Mouse (Mus musculus) mature B cell (primary cell): ENCODE results near the gene Aph1c.
"Not testable (repeated sequence)": the region's sequence is repeated elsewhere in the genome, so short reads cannot be mapped to it uniquely, and the experiment has no call there.

ENCODE experiments used
- in situ Hi-C: fragments of 300-500 bp; cut with MboI; formaldehyde crosslinking; loops from 2 replicates; pipeline ENCODE4 v1.14.3; 2019

Gene Aph1c

DNA sequence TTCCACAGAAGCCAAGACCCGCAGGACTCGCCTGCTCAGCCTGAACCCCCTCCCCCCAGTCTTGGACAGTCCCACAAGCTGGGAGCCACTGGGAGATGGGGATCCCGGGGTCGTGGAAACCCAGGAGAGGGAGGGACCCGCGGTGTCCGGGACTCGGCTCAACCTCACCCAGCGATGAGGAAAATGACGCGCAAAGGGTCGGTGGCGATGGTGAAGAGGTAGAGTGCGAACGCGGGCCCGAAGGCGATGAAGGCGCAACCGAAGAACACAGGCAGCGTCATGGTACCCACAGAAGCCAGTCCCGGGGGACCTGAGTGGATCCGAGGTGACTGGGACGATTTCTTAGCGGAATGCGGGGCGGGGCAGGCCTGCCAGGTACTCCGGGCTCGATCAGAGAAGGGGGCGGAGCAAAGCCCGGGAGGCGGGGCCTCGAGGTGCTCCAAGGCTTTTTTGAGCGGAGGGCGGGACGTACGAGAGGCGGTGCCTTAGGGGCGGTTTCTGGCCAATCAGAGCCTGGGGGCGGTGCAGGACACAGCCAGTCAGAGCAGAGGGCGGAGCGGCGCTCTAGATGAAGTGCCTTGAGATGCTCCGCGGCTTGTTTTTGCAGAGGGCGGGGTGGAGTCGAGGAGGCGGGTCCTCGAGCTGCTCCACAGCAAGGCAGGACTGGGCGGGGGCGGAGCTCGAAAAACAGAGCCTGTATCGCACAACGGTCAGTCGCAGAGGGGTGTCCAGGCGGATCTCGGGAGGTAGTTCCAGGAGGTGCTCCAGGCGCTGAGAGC lies at the start of gene Aph1c:
TSS of gene Aph1c (minus strand) at position 409 of the 779 bp plus-strand sequence.
- in situ Hi-C loops: no loop called here

DNA sequence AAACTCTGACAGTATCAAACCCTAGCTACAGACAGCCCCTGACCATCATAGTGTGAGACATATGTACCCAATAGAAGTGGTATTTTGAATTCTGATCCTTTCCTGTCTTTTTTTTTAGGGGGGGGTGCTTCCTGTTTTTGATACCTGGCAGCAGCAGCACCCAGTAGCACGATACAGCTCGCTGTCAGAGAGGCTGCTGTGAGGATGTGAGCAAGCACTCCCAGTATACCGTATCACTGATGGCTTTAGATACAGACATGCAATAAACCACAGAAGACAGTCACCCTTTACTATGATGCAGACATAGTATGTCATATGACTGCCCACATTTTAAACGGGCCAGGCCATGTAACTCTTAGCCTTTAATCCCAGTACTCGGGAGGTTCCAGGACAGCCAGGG lies 49.0 kb upstream of the Aph1c start:
- in situ Hi-C loops: no loop called here

DNA sequence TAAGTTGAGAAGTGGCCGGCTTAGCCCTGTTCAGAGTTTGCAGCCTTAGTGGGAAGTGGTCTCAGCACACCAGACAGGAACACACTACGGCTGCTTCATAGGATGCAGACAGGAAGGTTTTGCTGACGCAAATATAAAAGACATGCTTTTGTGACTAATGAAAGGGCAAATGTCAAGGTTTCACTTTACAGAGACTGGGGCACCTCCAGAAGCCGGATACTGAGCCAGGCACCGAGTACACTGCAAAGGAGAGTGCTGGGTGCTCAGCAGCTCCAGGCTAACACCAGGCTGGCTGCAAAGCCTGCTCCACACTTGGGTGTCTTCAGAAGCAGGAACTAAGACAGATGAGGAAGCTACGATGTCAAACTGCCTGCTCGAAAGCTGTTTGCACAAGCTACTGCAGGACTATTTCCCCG lies 47.9 kb upstream of the Aph1c start:
- in situ Hi-C loops: no loop called here

DNA sequence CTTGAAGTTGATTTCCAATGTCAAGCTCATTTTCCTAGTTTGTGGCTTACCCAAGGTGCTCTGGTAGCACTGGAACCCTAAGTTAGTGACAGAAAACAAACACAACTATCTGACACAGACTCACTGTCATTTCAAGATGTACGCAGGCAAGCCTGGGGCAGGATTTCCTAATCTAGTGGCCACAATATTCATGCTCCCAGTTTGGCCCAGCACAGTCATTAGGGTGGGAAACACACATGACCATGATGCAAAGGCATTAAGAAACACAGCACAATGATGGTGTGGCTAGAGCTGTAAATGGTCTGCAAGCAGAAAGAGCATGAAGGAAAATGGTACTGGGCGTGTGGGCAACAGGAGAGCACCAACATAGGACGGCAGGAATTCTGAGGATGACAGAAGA lies 47.3 kb upstream of the Aph1c start:
- in situ Hi-C loops: no loop called here

DNA sequence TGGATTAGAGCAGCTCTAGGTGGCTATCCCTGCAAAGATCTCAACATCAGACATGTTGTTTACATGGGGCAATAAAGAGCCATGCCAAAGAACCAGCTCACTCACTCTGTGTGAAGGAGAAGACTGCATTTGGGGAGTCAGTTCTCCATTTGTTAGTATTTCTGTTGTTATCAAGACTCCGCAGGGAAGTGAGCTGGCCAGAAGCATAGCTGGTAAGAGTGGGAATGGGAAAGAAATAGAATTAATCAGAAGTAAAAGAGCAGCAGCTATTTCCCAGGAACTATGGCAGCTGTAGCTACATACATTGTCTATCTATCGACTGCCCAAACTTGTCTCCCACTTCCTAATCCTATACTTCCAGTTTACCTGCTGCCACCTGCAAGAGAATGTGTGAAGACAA lies 46.2 kb upstream of the Aph1c start:
- in situ Hi-C loops: no loop called here

DNA sequence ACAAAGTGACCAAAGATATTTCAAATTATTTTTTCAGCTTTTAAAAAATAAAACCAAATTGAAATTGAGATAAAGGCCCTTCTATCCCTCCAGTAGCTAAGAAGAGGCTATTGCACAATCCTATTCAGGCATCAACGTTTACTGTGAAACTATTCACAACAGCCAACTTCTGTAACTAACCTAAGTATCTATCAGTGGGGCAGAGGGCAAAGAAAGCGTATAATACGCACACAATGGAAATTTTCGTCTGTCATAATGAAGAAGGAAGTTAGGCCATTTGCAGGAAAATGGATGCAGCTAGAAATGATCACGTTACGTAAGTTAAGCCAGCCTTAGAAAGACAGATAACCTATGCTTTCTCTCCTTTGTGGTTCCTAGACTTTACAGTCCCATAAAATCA lies 45.0 kb upstream of the Aph1c start:
- in situ Hi-C loops: no loop called here

DNA sequence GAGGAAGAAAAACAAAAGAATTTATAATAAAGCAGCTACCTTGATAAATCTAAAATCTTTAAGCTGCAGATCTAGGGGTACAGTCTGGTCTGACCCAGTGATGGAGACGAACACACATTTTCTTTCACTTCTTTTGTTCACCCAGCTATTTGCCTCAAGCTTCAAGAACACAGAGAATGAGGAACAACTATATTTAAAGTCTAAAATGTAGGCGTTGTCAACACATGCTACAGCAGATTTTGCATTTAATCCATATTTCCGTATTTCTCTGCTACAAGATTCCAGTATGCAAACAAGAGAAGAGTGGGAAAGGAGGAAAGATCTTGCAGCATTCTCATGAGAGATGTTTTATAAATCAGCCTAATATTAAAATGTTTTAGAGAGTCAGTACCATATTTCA lies 44.4 kb upstream of the Aph1c start:
- in situ Hi-C loops: no loop called here

DNA sequence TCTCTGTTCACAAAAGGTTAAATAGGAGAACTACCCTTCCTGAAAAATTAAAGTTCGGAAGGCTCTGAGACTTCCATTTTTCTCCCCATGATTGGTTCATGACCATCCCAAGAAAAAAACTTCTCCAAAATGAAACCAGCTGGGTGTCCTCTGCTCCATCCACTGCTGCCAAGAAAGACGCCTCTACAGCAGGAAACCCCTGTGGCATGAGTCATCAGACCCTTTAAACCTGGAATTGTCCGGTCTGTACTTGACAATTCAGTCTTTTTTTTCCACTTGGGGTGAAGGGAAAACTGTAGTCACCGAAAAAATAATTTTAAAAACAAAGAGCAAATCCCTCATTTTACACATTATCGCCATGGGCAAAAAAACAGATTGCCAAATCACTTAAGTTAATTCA lies 42.1 kb upstream of the Aph1c start:
- in situ Hi-C loops: no loop called here

DNA sequence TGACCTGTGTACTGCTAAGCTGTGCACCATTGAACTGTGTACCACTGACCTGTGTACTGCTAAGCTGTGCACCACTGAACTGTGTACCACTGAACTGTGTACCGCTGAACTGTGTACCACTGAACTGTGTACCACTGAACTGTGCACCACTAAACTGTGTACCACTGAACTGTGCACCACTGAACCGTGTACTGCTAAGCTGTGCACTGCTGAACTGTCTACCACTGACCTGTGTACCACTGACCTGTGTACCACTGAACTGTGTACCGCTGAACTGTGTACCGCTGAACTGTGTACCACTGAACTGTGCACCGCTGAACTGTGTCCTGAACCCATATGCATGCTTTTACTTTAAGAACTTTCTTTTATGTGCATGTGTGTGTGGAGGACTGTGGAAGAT lies 39.8 kb upstream of the Aph1c start:
- in situ Hi-C loops: no loop called here

DNA sequence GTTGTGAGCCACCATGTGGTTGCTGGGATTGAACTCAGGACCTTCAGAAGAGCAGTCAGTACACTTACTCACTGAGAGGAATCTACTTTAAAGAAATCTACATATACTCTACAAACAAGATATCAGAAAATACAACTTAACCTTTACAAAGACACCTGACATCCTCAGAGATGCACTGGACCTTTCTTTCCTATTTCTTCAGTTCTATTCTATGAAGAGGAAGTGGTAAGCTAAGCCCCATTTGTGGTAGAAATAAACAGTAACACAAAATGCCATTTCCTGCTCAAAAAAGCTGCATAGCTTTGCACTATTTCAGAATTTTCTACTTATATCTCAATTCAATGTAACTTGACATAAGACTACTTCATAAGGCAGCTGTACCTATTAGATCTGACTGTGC lies 39.0 kb upstream of the Aph1c start:
- in situ Hi-C loops: no loop called here

DNA sequence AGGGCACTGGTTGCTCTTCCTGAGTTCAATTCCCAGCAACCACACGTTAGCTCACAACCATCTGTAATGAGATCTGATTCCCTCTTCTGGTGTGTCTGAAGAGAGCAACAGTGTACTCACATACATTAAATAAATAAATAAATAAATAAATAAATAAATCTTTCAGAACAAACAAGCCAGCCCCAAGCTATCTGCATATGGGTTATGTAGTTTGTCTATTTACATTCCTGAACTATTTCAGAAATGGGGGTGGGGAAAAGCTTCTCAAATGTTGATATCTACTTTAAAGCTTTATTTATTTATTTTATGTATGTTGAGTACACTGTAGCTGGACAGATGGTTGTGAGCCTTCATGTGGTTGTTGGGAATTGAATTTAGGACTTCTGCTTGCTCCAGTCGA lies 38.5 kb upstream of the Aph1c start:
- in situ Hi-C loops: not testable (repeated sequence)

DNA sequence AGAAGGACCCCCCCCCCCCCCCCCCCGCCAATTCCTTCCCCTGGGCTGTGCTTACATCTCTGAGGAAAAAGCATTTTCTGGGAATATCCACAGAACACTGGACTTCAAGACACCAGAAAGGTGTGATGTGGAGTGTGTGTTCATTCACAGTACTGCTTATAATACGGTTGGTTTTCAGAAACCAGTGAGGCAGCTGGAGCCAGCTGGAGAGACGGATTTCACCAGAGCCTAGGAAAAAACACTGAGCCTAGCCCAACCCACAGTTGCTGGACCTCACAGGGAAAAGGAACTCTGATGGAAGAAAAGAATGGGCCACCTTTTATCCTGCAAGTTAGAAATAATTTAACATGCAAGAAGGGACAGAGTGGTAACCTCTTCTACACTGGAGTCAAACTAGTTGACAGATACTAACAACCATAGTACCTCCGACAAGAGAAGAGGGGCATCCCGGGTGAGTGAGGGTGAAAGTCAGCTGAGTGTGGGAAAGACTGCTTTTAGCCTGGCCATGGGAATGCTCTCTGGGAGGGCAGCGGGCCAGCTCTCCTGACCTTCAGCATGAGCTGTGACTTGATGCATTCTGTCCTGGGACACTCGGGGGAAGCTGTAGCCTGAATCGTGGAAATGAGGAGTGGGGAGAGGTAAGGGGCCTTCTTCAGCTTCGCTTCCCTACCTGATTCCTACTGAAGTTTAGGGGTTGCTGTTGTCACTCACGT lies 37.6 kb upstream of the Aph1c start:
- in situ Hi-C loops: no loop called here

DNA sequence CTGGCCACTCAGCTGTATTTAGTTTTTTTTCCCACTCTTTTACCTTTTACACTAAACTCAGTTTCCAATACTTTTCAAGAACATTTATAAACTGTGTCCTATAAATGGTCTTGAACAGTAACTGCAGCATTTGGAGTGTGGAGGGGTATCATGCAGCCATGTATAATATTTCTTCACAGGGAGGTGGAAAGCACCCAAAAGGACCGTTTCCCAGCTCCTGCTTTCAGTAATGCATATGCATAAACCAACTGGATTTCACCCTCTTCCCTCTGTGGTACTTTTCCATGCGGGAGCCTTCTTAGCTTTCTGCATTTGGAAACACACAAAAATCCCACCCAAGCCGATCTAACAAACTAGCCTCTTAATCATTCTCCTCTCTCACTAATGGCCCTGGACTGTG lies 30.2 kb upstream of the Aph1c start:
- in situ Hi-C loops: no loop called here

DNA sequence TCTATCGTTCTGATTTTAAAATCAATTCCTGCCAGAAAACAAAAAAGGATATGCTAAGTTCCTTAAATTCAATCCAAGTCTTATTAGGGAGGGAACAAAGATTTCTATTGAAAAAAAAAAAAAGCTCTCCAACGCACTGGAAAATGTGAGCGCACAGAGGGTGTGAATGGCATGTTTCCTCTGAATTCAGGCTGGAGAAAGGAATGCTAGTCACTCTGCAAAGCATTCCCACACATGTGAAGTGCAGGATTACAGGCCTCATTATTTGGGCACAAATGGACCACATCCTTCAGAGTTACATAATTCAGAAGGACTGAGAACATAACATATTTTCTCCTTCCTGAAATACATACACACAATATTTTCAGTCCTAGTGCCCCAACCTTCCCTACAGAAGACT lies 28.9 kb upstream of the Aph1c start:
- in situ Hi-C loops: no loop called here

DNA sequence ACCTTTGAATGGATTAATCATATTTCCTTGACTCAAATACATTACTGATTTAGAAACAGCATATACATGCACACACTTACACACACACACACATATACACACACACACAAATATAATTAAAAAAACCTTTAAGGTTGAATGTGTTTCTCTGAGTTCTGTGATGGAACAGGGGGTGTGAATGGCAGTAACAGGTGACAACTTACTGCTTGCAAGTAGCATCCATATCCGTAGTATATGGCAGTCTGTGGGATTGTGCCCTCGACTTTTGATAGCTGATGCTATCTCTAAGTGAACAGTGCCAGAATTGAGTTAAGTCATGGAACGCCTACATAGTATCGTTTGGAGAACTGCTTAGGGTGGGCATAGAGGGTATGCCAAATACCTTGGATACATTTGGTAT lies 27.7 kb upstream of the Aph1c start:
- in situ Hi-C loops: no loop called here

DNA sequence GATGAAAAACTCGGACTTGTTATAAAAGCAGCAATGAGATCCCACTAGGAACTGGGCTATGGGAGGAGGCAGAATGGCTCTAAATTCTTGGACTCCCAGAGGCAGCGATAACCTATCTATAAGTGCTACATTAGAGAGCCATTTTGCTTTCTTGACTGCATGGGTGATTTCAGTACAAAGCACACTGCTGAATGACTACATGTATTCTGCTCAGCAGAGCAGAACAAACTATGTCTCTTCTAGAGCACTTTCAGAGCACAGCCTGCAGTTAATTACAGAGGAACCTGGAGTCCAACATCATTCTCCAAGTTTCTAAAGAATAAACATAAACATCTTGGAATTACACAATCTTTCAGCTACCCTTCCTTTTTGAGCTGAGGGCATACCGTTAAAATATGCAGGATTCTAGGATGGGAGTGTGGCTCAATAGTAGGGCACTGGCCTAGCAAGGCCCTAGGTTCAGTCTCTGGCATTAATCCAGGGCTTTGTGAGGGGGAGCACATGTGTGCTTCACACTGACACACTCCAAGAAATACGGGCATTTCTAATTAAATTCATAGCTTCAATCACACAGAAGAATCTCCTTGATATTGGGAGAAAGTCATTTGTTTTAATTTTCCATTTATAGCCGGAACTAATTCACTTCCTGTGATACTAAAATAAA lies 26.7 kb upstream of the Aph1c start:
- in situ Hi-C loops: no loop called here

DNA sequence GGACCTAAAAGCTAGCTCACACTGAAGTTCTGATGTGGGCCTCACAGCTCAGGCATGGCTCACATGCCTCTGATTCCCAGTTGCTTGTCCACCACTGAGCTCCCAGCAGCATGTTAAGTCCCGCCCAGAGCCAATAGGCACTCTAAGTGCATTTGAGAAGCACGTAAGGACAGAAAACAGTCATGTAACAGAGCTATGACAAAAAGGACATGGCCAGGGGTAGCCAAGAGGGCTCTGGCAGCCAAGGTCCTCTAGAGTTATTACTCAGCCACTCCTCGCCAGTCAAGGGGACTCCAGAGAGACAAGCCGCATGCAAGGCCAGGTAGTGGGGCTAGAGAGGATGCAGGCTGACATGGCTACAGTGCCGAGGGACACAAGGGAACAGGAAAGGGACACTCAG lies 25.0 kb upstream of the Aph1c start:
- in situ Hi-C loops: no loop called here

DNA sequence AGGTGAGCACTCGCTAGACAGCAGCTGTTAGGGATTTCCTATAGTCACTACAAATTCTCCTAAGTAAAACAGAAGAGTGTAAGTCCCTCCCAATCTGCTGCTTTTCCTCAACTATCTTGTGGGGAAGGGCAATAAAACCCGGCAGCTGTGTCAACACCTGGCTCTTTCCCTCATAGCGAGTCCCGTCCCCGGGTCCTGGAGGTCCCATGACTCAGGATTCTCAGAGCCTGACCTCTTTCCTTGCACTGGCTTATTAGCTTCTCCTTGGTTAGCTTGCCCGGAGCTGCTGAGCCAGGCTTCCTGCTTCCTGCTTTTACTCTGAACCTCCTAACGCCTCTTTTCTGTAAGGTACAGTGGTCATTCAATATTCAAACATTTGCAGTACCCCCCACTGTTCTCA lies 21.3 kb upstream of the Aph1c start:
- in situ Hi-C loops: no loop called here

DNA sequence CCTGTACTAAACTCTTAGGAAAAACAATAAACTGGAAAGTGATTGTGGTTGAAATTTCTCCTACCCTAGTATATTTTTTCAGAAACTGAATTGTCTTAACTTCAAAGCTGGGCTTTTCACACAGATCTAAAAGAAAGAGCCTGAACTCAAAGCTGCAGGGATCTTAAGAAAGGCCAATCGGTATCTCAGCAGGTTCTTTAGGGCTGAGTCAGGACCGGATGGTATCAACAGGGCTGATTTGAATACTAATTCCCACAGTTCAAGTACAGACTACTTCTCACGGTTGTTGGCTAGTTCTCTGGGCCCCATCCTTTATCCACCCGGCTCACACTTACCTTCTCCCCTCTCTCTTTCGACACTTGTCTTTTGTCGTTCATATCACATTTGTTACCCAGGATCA lies 18.1 kb upstream of the Aph1c start:
- in situ Hi-C loops: no loop called here

DNA sequence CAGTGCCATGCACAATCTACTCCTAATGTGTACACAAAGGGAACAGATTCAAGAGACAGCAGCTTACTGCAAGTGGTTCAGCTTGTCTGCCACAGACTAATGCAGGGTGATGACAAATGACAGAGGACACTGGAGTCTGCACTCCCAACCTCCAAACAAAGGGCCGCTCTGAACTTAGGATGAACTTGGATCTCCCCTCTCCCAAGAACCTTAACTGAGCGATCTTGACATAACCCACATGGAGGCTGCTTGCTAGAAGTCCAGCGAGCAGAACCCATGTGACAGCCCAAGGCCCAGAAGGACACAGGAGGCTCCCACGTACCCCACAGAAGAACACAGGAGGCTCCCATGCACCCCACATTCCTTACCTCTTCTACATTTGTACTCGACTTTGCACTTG lies 16.4 kb upstream of the Aph1c start:
- in situ Hi-C loops: no loop called here

DNA sequence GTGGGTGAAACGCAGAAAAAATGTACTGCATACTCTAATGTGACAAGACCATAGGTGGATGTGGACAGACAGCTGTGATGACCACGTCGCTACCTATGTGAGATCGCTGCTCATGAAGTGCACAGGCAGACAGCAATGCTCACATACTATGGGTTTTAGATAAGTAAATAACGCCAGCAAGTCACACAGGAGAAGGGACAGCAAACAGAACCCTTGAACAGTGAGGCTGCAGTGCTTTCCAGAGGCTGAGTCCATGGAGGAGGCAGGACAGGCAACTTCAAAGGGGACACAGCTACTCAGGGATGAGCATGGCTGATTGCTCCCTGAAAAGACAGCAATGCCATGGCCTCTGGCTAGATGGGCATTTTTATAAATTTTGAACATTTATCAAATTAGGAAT lies 12.3 kb upstream of the Aph1c start:
- in situ Hi-C loops: no loop called here

DNA sequence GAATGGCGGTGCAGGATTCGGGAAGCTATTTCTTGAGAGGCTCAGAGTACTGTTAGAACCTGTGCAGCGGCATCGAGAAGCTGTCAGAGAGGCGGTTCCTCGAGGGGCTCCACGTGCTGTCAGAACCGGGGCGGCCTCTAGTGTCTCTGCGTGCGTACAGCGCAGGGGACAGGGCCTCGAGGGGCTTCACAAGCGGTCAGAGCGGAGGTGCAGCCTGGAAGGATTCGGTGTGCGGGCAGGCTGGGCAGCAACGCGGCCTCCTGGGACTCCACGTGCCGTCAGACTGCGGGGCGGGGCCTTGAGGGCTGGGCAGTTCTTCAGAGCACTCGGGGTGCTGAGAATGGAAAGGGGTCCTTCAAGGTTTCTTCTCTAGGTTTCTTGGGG lies 563 bp upstream of the Aph1c start:
- in situ Hi-C loops: no loop called here

DNA sequence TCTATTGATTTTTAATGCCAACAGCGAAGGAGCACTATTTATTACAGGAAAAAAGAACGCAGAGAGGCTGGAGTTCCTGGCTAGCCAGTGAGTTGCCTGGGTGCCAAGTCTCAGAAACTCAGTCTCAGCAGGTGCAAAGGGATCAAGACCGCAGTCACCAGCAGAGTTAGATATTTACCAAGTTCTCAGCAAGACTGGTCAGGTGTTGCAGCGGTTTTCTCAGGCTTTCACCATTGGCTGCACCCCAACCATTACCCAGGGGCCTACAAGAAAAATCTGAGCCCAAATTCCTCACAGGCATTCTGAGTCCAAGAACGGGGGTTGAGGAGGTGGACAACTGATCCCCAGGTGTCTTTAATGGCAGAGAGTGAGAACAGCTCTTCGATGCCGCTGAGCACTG lies 675 bp downstream of the Aph1c start:
- in situ Hi-C loops: no loop called here
